Mouse (Mus musculus): ENCODE data around the gene B4galt1.

B4galt1 gene

GRCm38 (mm10) chr4:40853565-40854386 lies at the start of gene B4galt1:
Gene B4galt1, minus strand, starts transcription at chr4:40854005.
- DNase-seq (ENCODE audit: extremely low spot score) = peak; percentile 100

DNA sequence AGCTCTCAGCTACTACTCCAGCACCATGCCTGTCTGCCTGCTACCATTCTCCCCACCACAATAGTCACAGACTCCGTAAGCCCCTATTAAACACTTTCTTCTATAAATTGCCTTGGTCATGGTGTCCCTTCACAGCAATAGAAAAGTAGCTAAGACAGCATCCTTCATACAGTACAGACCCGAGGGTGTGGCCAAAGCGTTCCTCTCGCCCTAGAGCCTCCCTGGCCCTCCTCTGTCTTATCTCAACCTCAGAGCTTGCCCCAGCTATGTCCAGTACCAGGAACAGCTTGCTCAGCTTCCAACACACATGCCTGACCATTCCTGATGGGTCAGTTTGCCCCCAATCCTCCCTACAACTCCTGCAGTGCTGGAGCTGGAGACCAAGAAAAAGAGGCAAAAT lies 46.8 kb upstream of the B4galt1 start:
- DNase-seq (ENCODE audit: extremely low spot score) = no peak

DNA sequence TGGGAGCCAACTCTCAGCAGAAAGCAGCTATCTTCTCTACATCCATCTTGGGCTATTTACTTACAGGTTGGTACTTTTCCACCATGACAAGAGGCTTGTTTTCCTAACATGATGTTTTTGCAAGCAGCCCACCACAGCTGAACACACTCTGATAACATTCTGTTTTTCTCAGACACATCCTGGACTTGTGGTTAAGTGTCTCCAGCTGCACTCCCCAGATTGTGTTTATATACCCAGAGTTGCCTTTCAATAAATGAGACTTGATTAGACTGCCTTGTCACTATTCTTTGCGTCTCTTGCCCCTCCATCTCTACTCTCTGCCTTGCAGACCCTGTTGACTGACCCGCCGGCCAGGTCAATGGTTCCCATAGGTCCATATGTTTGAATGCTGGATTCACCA lies 46.3 kb upstream of the B4galt1 start:
- DNase-seq (ENCODE audit: extremely low spot score) = no peak

DNA sequence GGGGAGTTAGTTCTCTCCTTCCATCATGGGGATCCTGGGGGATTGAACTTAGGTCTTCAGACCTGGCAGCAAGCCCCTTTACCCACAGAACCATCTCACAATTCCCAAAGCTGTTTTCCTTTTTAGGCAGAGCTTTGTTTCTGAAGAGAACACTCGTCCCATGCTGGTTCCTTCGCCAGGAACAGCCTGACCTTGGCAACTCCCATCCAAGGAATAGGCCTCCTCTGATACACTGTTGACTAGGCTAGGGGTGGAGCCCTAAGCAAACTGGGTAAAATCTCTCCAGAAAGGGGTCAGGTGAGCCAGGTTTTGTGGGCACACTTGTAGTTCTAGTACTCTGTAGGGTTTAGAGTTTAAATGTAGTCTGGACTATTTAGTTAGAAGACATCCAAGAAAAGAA lies 45.5 kb upstream of the B4galt1 start:
- DNase-seq (ENCODE audit: extremely low spot score) = no peak

- DNase-seq (ENCODE audit: extremely low spot score) = no peak
These were observed 44.8 kb upstream of the B4galt1 start for GRCm38 (mm10) chr4:40898476-40899044.

- DNase-seq (ENCODE audit: extremely low spot score) = no peak
These were observed 41.8 kb upstream of the B4galt1 start for GRCm38 (mm10) chr4:40895646-40896045.

GRCm38 (mm10) chr4:40895118-40895517 lies 41.3 kb upstream of the B4galt1 start:
- DNase-seq (ENCODE audit: extremely low spot score) = no peak

- no peak for DNase-seq (ENCODE audit: extremely low spot score)
These were observed 37.4 kb upstream of the B4galt1 start for GRCm38 (mm10) chr4:40891206-40891605.

GRCm38 (mm10) chr4:40889983-40890382 lies 36.2 kb upstream of the B4galt1 start:
- no peak for DNase-seq (ENCODE audit: extremely low spot score)

GRCm38 (mm10) chr4:40889252-40889651 lies 35.4 kb upstream of the B4galt1 start:
- no peak for DNase-seq (ENCODE audit: extremely low spot score)

GRCm38 (mm10) chr4:40888839-40889238 lies 35.0 kb upstream of the B4galt1 start:
- DNase-seq (ENCODE audit: extremely low spot score) = no peak

GRCm38 (mm10) chr4:40885883-40886282 lies 32.1 kb upstream of the B4galt1 start:
- no peak for DNase-seq (ENCODE audit: extremely low spot score)

GRCm38 (mm10) chr4:40885166-40885525 lies 31.3 kb upstream of the B4galt1 start:
- DNase-seq (ENCODE audit: extremely low spot score) = no peak

DNA sequence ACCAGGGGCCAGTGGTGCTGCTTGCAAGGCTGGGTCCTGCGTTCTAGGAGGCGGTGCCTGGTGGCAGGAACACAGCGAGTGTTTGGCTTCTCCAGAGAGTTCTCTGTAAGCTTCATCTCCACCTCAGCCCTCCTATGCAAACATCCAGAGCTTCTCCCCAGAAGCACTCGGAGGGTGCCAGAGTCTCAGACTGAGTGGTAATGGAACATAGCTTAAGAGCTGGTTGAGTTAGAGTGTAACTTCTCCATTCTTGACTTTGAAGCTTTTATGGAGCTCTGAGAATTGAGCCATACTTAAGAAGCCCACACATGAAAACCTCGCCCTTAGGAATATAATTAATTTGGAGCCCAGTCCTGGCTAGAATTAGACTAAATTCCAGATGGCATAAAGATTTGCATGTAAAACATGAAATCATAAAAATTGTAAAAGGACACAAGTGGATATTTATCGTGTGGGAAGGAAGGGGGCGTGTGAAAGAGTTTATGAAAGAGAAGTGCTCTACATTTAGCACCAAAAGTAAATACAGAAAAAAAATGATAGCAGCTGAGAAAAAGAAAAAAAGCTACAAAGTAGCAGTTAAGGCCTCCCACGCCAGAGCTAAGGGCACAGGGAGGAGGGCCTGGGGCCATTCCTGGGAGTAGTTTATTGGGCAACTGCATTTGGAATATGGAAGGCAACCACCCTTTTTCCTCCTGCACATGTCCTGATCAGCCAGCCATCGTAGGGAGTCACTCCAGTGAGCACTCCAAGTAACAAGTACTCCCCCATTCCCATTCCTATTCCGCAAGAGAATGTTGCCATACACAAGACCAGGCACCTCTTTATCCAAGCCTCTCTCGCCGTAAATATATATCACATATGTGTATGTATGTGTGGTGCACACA lies 30.7 kb upstream of the B4galt1 start:
- DNase-seq (ENCODE audit: extremely low spot score) = no peak

GRCm38 (mm10) chr4:40883200-40883599 lies 29.4 kb upstream of the B4galt1 start:
- no peak for DNase-seq (ENCODE audit: extremely low spot score)

DNA sequence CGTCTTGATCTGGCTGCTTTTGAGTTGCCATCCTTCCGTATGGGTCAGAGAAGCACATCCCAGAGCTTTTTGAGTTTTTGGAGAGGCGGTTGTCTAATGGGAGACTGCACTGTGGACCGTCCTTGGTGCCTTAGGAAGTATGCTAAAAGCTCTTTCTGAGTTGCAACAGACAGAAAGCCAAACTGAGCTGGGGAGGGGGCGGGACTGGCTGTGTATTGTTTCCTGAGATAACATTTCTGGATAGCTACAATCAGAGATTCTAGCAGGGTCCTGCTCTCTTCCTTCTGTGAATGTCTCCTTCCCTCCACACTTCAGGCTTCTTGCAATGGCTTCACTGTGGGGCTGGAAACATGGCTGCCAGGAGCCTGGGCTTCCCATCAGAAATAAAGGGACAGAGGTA lies 23.7 kb upstream of the B4galt1 start:
- DNase-seq (ENCODE audit: extremely low spot score) = no peak

DNA sequence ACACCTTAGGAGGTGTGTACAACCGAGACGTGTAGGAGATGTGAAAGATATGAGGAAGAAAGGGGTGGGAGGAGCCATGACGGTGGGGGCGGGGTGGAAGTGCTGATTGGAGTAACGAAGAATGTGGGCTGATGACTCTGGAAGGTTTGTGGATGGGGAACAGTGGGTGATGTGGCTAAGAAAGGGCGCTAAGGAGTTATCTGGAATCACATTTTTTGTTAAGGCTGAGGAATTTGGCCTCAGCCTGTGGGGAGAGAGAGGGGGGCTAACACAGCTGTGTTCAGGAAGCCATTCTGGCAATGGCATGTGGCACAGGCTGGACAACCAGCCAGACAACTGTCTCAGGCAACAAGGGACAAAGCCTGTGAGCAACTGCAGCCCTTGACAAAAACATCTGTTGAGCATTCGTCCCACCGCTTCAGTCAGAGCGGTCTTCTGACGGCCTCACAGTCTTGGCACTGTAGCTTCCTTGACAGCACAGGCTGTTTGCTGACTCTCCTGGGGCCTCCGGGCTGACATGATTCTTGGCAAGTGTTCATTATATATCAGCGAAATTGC lies 23.1 kb upstream of the B4galt1 start:
- DNase-seq (ENCODE audit: extremely low spot score) = peak; percentile 53

DNA sequence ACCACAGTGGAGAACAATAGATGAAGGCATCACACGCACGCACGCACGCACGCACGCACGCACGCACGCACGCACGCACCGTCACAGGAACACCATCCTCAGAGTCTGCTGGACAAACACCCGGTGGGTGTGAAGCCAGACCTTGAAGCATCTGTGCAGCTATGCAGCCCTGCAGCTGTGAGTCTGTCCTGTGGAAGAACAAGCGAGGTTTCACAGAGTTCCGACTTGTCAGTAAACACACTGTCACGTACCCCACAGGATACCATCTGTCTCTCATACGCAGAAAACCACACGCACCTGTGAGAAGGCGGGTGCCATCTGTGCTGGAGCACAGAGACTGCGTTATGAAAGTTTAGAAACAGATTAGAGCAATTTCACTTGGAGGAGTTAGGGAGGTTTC lies 22.0 kb upstream of the B4galt1 start:
- DNase-seq (ENCODE audit: extremely low spot score) = no peak

DNA sequence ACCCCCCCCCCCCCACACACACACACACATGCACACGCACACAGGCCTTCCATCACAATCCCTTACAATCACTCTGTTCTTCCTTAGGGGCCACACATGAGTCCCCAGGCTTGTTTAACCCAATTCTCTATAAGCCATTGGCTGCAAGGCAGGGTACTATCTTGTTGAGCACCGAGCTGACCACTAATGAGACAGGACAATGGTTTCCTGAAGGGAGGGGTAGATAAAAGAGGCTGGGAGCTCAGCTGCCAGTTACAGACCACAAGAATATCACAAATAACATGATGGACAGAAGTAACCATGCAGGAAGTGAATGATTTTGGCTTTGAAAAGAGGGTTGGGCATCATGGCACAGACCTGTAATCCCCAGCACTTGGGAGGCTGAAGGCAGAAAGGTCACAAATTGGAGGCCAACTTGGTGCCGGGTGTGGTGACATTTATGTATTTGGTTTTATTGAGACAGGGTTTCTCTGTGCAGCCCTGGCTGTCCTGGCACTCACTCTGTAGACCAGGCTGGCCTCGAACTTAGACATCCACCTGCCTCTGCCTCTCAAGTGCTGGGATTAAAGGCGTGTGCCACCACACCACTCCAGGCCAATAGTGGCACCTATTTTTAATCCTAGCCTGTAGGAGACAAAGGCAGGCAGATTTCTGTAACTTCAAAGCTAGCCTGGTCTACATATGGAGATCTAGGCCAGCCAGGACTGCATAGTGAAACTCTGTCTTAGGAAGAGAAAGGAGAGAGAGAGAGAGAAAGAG lies 21.2 kb upstream of the B4galt1 start:
- DNase-seq (ENCODE audit: extremely low spot score) = no peak

GRCm38 (mm10) chr4:40874151-40874600 lies 20.4 kb upstream of the B4galt1 start:
- no peak for DNase-seq (ENCODE audit: extremely low spot score)

DNA sequence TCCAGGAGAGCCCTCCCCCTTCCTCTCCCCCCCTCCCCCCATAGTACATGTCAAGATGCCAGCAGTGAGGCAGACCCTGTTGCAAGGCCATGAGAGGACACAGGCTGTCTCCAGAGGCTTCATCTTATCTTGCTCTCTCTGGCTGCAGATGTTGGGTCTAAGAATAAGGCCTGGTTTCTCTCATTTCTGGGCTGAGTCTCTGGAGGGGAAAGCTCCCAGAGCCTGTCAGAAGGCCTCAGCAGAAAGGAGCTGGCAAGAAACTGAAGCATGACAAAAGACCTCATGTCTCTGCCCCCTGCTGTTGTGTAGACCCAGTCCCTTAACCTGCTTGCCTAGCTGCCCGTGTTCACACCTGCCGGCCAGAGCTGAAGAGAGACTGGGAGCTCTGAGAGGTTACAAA lies 19.5 kb upstream of the B4galt1 start:
- DNase-seq (ENCODE audit: extremely low spot score) = no peak

Data from embryo, embryonic 9.5 days (tissue).